Mouse (Mus musculus): ENCODE results near the gene Tmem94.

Gene Tmem94

DNA sequence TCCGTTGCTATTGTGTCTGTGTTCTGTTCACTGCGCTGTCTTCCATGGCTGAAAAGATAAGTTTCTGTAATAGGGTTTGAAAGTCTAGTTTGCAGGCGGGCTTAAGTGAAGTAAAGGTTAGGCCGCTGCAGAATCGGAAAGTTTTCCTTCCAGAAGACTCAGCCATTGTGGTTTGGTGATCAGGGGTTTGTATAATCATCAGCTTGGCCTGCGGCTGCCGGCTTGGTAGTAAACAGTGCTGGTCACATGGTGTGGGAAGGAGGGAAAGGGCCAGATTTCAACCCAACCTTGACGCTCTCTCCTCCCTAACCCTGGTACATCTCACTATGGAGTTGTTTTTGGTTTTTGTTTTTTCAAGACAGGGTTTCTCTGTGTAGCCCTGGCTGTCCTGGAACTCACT lies 1.7 kb downstream of the Tmem94 start:
- DNase-seq, result peak; percentile 81

DNA sequence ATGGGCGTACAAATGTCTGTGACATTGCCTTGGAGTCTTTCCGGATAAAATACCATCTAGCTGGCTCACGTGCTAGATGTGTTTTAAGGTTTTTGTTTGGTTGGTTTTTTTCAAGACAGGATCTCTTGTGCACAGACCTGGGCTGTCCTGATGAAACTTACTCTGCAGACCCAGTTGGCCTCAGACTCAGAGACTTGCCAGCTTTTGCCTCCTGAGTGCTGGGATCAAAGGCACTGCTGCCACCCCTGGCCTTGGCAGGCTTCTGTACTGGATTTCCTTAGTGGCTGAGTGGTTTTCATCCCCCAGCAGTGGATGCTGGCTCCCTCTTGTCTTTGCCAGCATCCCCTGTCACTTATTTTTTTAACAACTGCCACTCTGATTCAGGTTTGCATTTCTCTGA lies 3.7 kb downstream of the Tmem94 start:
- DNase-seq, result no peak

DNA sequence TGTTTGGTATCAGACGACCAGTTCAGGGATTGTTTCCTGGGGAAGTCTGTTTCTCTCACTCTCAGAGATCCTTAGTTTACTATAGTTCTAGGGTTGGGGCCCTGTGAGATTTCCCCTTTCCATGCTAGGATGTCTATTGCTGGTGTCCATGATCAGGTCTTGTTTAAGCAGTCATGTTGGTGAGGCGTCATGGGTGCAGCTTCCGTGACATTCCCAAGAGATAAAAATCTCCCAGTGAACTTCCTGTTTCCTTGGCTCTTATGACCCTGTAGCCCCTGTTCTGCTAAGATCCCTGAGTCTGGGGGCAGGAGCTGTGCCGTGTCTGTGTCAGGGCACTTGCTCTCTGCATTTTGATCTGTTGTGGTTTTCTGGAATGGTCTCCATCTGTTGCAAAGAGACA lies 9.4 kb downstream of the Tmem94 start:
- no peak for DNase-seq

DNA sequence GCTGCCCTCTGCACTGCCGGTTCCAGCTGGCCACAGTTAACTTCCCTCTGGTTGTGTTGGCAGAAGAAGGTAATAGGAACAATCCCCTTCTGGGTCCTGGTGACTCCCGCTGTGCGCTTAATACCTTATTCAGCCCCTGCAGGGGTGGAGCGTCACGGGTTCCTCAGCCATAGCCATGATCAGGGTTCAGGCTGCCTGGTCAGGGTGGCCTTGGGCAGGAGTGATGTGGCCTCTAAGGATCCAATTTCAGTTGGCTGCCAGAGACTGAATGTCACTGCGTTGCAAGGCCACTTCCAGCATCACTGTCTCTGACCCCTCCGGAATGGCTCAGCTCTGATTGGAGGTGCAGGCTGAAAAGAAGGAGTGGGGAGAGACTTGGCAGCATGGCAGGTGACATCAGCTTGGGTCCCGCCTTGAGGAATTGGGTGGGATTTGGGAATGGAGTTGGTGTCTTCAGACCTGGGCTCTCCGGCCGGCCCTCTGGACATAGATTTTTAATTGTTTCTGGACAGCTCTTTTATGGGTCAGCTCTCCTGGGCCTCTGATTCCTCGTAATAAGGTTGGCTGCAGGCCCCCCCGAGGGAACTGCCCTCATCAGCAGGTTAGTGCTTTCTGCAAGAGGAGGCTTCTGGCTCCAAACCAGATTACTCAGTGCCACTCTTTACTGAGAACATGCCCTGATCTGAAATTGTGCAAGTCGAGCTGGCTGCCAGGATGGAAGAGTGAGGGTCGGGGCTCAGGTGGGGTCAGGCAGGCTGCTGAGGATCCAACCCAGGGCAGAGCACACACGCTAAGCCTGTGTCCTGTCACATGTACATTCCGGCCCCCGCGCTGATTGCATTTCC lies 10.8 kb downstream of the Tmem94 start:
- peak; percentile 80 for DNase-seq

DNA sequence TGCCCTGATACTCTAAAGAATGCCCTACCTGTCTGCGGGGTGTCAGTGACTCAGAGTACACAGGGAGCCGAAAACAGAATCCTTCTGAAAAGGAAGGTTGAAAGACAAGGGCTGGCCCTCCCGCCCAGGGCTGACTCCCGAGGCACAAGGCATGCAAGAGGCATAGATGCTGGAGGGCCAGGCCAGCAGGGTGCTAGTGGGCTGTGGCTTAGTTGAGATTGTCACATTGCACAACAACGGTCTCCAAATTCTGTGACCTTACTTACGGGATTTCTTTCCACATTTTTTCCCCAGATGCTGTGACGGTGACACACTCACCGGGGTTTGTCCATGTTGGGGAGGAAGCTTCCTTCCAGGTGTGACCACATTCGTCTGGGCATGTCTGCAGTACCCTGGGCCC lies 11.7 kb downstream of the Tmem94 start:
- no peak for DNase-seq

DNA sequence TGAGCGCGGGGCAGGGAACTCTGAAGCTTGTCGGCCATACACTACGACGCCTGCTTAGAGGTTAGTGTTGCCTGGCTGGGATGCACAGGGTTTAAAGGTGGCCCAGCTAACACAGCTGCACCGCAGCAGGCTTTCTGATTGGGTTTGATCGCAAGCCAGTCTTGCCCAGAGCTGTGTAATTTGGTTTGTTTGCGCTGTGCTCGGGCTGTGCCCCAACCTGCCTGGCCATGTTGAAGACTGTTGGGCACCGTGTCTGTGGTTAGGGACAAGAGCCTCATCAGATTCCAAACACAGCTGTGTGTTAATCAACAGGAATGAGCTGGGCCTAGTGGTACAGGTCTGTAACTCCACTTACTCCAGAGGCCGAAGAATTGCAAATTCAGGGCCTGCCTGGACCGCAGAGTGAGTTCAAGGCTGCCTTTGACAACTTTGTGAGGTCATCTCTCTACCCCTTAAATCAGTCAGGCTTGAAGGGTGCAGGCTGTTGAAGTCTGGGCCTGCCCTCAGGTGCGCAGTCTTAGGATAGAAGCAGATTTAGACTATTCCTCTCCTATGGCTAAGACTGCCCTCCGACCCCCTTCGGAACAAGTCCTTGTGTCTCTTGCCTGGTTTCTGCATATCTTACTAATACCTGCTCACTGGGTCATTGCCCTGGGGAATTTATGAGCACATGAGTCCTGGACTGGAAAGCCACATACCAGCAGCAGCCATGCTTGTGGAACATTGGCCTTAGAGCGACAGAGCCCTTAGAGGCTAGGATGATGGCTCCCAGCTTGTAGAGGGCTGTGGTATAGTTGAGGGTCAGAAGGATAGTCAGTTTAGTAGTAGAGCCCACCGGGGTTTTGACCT lies 12.5 kb downstream of the Tmem94 start:
- peak; percentile 69 for DNase-seq

DNA sequence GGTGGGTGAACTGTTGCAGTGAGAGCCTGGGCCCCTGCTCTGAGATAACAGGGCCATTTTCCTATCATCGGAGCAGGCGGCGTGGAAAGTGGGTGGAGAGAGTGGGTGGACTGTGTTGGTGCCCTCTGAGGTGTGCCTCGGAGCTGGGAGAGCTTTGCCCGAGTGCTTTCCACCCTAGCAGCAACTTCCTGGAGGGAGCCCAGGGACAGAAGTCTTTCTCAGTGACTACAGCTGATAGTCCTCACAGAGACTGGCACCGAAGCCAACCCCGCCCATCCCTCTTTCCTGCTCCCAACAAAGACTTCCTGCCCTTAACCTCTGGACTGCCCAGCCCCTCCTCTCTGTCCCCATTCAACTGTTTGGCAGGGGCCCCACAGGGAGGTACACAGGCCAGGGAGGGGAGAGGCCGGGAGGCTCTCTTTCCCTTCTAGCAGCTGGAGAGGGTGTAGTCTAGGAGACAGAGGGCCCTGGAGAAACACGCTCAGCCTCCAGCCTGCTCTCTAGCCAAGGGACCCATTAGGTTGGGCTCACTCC lies 13.9 kb downstream of the Tmem94 start:
- peak; percentile 96 for DNase-seq

DNA sequence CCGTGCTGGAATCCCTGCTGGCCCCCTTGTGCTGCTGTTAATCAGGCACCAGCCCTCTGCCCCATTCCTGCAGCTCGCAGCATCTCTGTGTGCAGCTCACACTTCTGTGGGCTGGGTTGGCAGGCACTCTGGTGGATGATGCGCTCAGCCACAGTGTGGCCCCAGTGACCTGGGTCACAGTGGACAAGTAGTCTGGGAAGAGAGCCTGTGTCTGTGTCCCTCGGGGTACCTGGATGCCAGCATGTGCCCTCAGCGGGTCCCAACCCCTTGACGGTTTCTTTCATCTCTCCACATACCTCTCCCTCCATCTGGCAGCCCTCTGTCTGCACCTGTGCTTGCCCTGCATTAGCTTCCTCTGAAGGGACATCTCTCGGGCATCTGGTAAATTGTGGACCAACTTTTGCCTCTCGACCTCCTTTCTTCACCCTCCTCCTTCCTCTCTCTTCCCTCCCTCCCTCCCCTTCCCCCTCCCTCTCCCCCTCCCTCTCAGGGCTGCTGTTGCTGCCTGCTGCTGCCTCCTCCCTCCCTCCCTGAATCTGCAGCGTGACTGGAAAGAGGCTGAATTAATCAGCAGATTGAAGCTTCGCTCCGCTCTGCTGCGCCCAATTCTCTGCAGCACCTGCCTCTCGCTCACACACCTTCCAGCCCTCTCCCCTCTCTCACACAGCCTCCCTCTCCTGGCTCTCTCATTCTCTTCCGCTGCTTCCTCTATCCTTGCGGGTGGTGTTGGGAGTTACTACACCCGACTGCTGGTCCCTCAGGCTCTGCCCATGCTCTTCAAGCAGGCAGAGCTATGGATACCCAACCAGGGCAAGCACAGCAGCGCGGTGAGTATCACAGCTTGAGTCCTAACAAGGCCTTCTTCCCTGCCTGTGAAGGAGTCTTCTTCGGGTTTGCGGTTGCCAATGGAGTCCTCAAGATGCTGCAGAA lies 15.2 kb downstream of the Tmem94 start:
- DNase-seq, result peak; percentile 68

DNA sequence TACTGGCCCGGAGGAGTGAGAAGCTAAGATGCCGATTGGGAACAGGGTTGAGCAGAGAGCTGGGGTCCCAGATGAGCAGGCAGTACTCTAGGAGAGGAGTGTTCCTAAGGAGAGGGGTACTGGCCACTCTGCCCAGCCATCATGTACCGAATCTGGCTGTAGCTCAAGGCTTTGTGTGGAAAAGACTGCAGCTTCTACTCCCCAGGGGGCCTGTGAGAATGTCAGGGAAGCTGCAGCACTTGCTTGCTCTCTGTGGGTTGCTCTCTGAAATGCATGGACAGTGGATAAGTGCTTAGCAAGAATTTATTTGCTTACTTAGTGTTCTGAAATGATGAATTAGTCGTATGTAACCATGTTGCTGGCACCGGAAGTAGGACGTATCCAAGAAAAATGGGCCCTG lies 21.2 kb downstream of the Tmem94 start:
- DNase-seq, result no peak

DNA sequence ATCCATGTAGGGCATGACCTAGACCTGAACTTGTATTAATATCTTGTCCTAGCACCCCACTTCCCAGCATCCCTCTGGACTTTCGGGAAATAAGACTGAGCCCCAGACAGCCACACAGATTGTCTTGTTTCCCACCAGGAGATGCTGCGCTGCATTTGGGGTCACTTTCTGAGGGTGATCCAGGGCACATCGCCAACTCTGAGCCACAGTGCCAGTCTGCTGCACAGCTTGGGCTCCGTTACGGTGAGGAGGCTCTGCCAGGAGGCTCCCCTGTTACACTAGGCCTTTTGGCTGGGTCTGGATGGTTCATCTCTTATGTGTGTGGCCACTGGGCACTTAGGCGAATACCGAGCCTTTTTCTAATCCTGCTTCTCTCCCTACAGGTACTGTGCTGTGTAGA lies 24.6 kb downstream of the Tmem94 start:
- DNase-seq, result no peak

DNA sequence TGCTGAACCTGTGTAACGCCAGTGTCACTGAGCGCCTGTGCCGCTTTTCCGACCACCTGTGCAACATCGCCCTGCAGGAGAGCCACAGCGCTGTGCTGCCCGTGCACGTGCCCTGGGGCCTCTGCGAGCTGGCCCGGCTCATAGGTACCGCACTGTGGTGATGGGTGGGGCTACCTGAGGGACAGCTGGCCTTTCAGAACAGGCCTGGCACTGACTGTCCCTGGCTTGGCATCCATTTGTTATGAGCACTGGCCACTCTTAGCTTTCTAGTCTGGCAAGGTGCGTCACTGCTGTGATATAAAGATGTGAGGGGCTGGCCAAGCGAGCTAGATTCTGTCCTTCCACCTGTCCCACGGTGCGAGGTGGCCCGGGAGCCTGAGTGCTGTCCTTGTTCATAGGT lies 26.7 kb downstream of the Tmem94 start:
- DNase-seq, result no peak

DNA sequence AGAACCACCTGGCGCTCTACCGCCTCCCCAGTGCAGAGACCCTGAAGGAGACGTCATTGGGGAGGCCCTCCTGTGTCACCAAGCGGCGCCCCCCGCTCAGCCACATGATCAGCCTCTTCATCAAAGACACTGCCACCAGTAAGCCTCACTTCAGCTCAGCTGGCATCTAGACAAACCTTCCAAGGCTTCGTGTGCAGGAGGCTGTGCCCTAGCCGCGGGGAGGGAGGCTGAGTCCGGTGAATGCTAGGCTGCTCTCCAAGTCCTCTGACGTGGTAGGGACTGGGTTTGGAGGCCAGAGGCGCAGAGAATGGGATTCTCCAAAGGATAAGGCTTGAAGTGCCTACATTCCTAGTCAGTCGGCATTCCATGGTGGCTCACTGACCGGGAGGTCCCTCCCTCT lies 27.1 kb downstream of the Tmem94 start:
- no peak for DNase-seq

DNA sequence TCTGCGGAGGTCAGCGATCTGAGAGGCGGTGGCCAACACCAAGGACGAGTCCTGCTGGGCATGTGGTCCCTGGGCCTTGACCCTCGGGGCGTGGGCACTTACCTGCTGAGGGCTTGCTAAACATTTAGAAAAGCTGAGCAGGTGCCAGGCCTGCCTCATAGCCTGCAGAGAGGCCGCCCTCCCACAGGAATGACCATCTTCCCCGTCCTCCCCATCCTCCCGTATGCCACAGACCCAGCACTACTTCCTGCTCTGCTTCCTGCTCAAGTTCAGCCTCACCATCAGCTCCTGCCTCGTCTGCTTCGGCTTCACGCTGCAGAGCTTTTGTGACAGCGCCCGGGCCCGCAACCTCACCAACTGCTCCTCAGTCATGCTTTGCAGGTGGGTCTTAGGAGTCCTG lies 31.7 kb downstream of the Tmem94 start:
- DNase-seq, result no peak

DNA sequence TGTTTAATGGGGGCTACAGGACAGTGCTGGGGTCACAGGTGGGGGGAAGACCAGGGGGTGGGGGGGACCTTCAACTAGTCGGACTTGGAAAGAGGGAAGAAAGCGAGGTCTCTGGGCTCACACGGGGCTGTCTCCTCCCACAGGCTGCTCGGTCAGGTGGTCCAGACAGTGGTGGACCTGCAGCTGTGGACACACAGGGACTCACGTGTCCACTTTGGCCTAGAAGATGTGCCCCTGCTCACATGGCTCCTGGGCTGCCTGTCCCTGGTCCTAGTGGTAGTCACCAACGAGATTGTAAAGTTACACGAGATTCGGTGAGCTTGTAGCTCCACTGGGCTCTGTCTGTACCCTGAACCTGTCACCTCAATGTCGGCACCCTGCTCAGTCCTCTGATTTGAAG lies 32.4 kb downstream of the Tmem94 start:
- DNase-seq, result no peak

DNA sequence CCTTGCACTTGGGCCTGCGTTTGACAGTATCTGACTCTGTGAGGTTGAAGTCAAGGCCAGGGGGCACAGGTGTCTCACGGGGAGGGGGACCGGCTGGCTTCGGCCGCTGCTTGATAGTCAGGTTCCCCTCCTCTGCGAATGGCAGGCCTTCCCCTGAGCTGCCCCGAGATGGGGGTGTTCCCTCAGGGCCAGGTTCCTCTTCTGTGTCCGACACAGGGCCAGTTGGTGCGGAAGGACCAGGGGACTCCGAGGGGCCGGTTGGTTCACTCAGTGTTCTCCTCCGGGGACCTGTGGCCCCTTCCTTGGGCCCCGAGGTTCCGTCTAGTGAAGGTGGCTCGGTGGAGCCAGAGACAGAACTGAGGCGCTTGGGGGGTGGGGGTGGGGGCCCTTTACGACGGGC lies 35.7 kb downstream of the Tmem94 start:
- no peak for DNase-seq

DNA sequence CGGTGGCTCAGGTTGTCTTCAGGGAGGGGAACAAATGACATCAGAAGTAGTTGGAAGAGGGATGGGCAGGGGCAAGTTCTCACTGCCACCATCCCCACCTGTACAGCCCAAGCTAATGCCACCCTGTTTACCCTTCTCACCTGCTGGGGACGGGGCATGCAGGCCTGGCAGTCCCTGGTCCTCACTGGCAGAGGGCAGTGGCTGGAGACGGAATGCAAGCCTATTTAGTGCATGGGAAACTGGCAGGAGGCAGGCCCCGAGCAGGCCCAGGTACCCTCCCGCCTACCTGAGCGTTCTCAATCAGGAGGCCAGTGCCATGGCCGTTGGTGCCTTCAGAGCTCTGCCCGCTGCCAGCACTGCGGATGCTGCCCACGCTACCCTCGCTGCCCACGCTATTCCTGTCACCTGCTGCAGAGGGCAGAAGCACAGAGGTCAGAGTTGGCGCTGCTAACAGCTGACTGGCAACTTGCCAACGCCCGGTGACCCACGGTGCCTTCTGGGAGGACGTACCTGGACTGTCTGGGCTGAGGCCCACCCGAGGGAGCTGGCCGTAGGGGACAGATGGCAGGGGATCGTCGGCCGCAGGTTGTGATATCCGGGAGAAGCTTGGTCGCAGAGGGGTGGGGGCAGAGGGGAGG lies 38.0 kb downstream of the Tmem94 start:
- peak; percentile 40 for DNase-seq

DNA sequence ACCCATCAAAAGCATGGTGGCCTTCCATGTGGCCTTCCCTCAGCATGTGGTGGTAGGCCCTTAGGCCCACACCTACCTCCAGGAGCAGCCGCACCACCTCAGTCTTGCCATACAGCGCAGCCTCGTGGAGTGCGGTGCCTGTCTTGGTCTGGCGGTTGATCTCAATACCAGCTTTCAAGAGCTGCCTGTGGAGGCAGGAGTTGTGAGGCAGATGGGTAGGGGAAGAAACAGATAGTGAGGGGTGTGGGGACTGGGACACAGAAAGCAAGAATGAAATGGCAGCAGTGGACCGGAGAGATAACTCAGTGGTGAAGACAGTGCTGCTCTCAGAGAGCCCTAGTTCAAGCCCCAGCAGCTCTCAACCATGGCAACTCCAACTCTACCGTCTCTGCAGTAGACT lies 39.8 kb downstream of the Tmem94 start:
- DNase-seq, result no peak

DNA sequence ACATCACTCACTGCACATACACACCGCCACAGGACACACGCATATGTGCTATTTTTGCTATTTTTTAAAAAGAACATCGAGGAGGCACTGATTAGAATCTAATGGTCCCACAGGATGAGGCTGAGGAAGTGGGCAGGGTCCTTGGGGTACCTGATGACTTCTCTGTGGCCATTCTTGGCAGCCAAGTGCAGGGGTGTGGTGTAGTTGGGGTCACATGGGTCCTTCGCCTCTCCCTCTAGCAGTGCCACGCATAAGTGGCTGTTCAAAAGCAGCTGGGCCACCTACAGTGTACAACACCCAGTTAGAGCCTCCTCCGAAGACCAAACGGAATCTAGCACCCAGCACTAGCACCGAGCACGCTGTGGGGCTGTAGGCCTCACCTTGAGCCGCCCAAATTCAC lies 40.9 kb downstream of the Tmem94 start:
- DNase-seq, result no peak

DNA sequence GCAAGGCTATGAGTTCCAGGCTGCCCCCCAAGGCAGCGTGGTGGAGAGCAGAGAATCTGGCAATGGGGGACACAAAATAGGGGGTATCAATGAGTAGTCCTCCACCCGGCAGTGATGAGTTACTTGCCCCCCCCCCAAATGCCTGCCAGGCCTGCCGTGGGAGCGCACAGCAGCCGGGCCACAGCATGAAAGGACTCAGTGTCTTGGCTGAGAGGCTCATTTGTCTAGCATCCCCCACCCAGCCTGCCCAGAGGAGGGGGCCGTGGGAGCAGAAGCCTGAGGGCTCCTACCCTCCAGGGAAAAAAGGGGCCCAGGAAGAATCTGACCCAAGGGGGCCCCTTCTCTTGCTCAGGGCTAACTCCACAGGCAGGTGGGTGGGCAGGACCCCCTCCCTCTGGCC lies 42.1 kb downstream of the Tmem94 start:
- DNase-seq, result no peak

DNA sequence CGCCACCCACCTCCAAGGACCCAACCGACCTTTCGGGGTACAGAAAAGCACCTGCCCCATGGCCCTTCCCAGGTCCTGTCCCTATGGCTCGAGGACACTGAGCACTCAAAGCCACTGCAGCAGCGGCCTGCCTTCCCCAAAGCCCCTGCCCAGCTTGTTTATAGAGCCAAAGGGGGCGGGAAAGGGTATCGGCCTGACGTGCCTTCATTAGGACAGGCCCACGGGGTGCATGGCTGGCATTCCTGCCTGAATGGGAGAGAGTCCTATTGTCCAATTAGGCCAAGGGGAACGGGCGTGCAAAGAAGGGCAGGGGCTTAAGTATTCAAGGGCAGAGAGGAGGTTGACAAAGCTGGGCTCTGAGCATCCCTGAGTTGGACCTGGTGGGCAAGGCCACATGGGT lies 42.7 kb downstream of the Tmem94 start:
- DNase-seq, result no peak

DNA sequence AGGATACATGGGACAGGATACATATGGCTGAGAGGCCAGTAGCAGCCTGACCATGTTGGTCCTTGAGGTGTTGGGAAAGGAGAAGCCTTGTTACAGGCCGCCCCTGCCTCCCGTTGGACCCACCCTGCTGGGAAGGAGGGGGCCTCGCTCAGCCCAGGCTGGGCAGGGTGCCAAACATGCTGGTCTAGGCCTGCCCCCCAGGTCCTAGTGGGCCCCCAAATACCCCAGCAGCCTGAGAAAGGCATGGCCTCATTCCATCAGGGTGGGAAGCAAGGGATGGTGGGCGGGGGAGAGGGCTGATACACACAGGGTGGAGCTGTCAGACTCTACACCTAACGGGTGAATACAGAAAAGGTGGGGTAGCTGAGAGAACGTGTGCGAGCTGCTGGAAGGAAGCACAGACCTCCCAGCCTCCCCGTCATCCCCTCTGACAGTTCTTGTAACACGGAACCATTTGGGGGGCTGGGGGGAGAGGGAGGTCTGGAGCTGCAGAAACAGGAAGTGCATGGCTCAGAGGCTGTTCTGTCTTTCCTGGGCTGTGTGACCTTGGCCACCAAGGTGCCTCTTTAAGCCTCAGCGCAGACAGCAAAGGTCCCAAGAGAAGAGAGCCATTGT lies 43.6 kb downstream of the Tmem94 start:
- no peak for DNase-seq

DNA sequence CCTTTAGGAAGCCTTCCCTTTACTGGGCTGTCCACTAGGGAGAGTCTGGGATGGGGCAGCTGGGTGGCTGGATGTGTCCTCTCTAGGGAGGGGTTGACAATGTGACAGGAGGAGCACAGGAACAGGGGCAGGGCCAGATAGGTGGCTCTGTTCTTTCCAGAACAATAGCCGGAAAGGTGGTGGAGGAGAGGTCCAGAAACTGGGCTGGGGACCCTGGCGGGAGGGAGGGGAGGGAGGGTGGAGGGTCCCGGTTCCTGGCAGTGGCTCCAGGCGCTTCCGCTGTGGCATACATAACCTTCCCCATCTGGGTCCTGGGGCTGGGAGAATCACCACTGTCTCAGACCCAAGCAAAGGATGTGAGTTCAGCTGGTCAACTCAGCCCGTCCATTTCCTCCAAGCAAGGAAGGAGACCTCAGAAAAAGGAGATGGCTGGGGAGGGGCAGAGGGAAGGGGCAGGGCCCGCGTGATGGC lies 44.1 kb downstream of the Tmem94 start:
- DNase-seq, result peak; percentile 77

Data from kidney, adult 11 months (tissue).